Mouse (Mus musculus): ENCODE results near the gene Dgki. TPM values are rescaled to one million over a fixed set of nuclear protein-coding genes. Genes with fewer than 3 reads are reported as not detected.
A peak's percentile ranks its signal among the peaks of the same experiment; 100 is the strongest.

Gene Dgki
- polyA plus RNA-seq, 1 experiment from 2014 or later = 0.85 TPM

DNA sequence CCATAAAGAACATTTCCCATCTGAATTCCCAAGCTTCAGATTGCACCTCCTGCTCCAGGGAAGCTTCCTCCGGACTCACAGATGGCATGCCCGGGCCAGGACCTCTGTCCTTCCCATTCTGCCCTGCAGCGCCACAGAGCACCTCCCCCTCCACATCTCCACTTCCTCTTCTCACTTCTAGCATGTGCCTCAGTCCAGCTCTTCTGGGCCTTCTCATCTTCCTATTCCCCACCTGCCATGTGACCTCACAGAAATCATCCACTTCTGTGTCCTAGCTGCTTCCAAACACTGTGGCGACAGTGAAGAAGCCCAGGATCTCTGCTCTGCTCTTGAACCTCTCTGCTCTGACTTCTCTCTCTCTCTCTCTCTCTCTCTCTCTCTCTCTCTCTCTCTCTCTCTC, 87.1 kb downstream of the Dgki start:
- WGBS = 40% methylated on average over 4 of the region's 4 CpGs

DNA sequence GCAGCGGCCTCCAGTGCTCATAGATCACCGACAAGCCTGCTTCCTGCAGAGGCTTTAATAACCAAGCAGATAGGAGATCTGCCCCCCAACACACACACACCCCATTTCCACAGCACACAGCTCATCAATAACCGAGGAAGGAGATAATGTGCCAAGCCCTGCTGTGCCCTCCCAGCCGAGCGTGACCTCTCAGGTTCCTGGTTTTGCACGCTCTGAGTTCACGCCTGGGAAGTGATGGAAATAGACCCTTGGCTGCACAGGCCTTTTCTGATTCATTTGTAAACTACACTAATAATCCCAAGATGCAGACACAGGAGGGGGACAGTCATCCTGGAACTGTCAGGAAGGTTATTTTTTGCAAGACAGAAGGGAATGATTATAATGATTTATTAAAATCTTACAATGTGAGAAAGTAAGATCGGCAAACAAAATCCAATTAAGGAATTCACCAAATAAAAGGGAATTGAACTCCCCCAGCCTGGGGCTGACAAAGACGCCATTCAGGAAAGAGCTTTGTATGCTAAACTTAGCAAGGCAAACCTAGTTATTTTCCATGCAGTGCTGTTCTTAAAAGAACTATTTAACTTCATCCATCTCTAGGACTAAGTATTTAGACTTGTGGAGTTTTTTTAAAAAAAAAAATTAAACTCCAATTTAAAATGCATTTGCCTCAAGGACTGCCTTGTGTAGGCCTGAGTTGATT, 88.3 kb downstream of the Dgki start:
- Histone ChIP-seq H3K4me3 (no peak overlapping the region), H3K27me3 (ENCODE audit: insufficient read depth, poor library complexity, severe bottlenecking) (no peaks in the 10 kb centered on the region), H3K9me3 (no peaks in the 10 kb centered on the region), H3K4me1 (peaks cover 71% of the 10 kb centered on the region), H3K36me3 (no peaks in the 10 kb centered on the region), H3K27ac (peak overlapping the region; percentile 13; the same call in 1 of the 2 replicates)
- 56% methylated on average over 9 of the region's 9 CpGs for WGBS
- no peak for DNase-seq (ENCODE audit: low spot score)

More for the DNA sequence above, 87.1 kb downstream of the Dgki start:
- DNase-seq (ENCODE audit: low spot score) = no peak
- Histone ChIP-seq H3K4me1 (peaks cover 71% of the 10 kb centered on the region), H3K9me3 (no peaks in the 10 kb centered on the region), H3K27me3 (ENCODE audit: insufficient read depth, poor library complexity, severe bottlenecking) (no peaks in the 10 kb centered on the region), H3K36me3 (no peaks in the 10 kb centered on the region), H3K4me3 (no peak overlapping the region), H3K27ac (peak overlapping the region; percentile 81)

DNA sequence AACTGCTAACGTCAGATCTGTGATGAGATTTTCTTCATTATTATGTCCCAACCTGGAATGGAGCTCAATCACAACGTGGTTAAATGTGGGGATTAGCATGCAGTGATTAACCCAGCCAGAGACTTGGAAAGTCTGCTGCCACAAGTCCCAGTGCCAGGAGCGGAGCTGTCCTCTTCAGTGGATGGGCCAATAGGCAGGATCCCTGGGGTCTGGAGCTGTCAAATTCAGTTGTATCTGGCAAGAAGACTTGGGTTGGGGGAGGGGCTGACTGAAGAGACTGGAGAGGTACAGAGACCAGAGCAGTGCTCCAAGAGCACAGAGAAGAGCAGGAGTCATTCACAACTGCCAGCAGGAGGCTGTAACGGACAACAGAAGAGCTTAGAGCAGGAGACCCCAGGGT, 97.1 kb downstream of the Dgki start:
- Histone ChIP-seq H3K4me1 (peaks cover 20% of the 10 kb centered on the region), H3K27ac (no peak overlapping the region), H3K9me3 (no peaks in the 10 kb centered on the region), H3K27me3 (ENCODE audit: insufficient read depth, poor library complexity, severe bottlenecking) (no peaks in the 10 kb centered on the region), H3K36me3 (no peaks in the 10 kb centered on the region), H3K4me3 (no peak overlapping the region)
- DNase-seq (ENCODE audit: low spot score) = no peak
- 46% methylated on average over 4 of the region's 4 CpGs for WGBS

DNA sequence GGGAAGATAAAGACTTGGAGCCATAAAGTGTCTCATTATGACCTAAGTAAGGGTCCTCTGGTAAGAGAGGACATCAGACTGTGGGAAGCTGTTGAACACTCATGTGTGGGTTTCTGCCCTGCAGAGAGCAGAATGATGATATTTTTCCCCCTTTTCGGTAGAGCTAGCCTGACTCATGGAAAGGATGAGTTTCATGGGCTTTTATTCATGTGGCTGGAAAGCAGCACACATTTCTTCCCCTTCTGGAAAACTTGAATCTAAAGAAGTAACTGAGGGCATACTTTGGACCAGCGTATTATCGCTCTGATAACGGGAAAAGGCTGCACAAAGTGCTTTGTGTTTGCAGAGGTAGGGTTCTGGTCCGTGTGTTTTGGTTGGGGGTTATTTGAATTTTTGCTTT, 99.1 kb downstream of the Dgki start:
- WGBS = 69% methylated on average over 5 of the region's 5 CpGs
- no peak overlapping the region for H3K4me3 ChIP-seq
- H3K27me3 ChIP-seq (ENCODE audit: insufficient read depth, poor library complexity, severe bottlenecking) = no peaks in the 10 kb centered on the region
- H3K36me3 ChIP-seq = no peaks in the 10 kb centered on the region
- no peaks in the 10 kb centered on the region for H3K9me3 ChIP-seq
- H3K4me1 ChIP-seq = peaks cover 34% of the 10 kb centered on the region
- 0 out of 2 replicates have a peak overlapping the region, but pooled peaks have one; percentile 3 for H3K27ac ChIP-seq
- DNase-seq (ENCODE audit: low spot score) = no peak

DNA sequence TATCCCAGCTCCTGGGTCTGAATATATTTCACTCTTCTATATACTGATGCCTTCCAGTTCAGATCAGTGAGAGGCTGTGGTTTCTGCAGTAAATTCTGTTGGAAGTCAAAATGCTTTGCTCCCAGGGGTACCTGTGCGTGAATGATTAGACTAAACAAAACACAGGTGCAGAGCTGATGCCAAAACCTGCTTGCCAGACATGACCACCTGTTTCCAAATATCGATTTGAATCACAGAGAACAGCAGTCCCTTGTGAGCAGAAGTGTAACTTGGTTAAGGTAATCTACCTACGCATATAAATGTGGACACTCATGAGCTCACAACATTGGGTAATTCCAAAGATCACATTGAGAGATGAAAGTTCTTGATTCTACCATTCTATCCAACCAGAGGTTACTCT, 100.5 kb downstream of the Dgki start:
- Histone ChIP-seq H3K27ac (no peak overlapping the region), H3K27me3 (ENCODE audit: insufficient read depth, poor library complexity, severe bottlenecking) (no peaks in the 10 kb centered on the region), H3K4me3 (no peak overlapping the region), H3K9me3 (no peaks in the 10 kb centered on the region), H3K36me3 (no peaks in the 10 kb centered on the region), H3K4me1 (peaks cover 35% of the 10 kb centered on the region)
- no peak for DNase-seq (ENCODE audit: low spot score)
- 88% methylated on average over 3 of the region's 3 CpGs for whole genome bisulfite sequencing

DNA sequence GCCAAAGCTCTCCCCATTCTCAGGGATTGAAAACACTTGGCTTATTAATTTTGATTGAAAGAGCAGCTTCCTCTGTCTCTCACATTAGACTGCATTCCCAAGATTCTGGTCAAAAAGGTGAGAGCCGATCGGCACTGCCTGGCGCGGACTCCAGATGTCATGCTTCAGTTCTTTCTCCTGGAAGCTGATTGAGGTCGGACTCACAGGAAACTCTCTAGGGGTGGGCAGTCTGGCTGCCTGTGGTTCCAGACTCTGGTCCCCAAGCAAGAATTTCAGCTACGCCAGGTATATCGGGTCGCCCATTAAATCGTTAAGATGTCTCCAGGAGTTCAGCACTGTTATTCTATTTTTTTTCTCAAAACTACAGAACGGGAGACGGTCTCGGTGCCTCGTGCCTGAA, 102.2 kb downstream of the Dgki start:
- DNase-seq (ENCODE audit: low spot score) = no peak
- H3K4me3 ChIP-seq = no peak overlapping the region
- no peaks in the 10 kb centered on the region for H3K27me3 ChIP-seq (ENCODE audit: insufficient read depth, poor library complexity, severe bottlenecking)
- H3K36me3 ChIP-seq = no peaks in the 10 kb centered on the region
- WGBS = 65% methylated on average over 13 of the region's 13 CpGs
- no peaks in the 10 kb centered on the region for H3K9me3 ChIP-seq
- H3K4me1 ChIP-seq = peaks cover 27% of the 10 kb centered on the region
- H3K27ac ChIP-seq = no peak overlapping the region

DNA sequence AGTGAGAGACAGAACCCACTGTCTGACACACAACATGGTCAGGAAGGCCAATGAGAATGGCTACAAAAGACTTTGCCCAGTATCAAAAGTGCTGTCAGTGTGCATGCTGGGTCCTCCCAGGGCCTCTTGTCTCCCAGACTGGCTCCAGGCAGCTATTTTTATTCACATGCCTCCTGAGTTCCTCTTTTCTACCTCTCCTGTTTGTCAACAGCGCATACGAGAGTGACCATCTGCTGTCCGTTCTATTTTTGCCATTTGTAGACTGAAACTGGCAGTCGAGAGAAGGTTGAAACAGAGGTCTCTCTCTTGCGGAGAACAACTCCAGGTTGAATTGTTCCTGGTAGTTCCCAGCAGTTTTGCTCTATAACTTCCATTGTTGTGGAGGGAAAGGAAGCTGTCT, 103.1 kb downstream of the Dgki start:
- Histone ChIP-seq H3K9me3 (no peaks in the 10 kb centered on the region), H3K27me3 (ENCODE audit: insufficient read depth, poor library complexity, severe bottlenecking) (no peaks in the 10 kb centered on the region), H3K36me3 (no peaks in the 10 kb centered on the region), H3K4me3 (no peak overlapping the region; the same call in 1 of the 2 replicates), H3K4me1 (peaks cover 27% of the 10 kb centered on the region), H3K27ac (peak overlapping the region; percentile 80)
- DNase-seq (ENCODE audit: low spot score) = no peak
- WGBS = 46% methylated on average over 5 of the region's 5 CpGs

DNA sequence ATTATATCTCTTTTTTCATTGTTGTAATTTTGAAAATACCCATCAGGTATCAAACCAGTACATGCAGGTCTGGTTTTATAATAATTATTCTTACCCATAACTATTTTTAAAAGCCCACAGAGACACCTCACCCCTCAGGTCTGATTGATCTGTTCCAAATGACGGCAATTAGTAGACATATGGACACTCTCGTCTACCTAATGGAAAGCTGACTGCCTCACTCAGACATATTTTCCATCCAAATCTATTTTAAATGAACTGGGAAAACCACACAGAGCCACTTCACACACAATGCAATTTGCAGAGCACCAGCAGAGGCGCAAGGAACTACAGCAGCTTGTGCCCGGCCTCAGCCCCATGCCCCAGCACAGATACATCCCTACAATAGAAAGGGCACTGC, 104.2 kb downstream of the Dgki start:
- DNase-seq (ENCODE audit: low spot score) = no peak
- Histone ChIP-seq H3K27ac (peak overlapping the region; percentile 80), H3K4me1 (peaks cover 21% of the 10 kb centered on the region), H3K27me3 (ENCODE audit: insufficient read depth, poor library complexity, severe bottlenecking) (no peaks in the 10 kb centered on the region), H3K36me3 (no peaks in the 10 kb centered on the region), H3K4me3 (no peak overlapping the region), H3K9me3 (no peaks in the 10 kb centered on the region)
- WGBS = 76% methylated on average over 4 of the region's 4 CpGs

DNA sequence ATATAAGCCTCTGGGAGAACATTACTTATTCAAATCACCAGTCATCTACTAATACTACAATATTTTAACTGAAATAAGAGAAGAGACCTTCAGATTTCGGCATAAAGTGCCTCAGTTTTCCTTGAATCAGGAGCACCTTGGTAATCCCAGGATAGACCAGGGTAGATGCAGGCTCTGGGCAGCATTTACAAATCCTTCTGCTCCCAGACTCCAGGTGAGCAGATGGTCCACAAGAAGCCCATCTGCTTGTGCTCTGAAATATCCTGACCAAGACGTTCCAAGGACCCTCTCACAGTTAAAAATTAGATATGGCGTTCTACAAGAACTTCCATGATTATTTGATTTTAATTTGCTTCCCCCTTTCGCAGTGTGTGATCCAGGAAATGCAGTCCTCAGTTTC, 118.0 kb downstream of the Dgki start:
- 76% methylated on average over 4 of the region's 4 CpGs for WGBS
- Histone ChIP-seq H3K36me3 (no peaks in the 10 kb centered on the region), H3K9me3 (no peaks in the 10 kb centered on the region), H3K4me1 (peaks cover 4% of the 10 kb centered on the region; the same call in 1 of the 2 replicates), H3K27ac (no peak overlapping the region), H3K4me3 (no peak overlapping the region), H3K27me3 (ENCODE audit: insufficient read depth, poor library complexity, severe bottlenecking) (no peaks in the 10 kb centered on the region)
- DNase-seq (ENCODE audit: low spot score) = no peak

DNA sequence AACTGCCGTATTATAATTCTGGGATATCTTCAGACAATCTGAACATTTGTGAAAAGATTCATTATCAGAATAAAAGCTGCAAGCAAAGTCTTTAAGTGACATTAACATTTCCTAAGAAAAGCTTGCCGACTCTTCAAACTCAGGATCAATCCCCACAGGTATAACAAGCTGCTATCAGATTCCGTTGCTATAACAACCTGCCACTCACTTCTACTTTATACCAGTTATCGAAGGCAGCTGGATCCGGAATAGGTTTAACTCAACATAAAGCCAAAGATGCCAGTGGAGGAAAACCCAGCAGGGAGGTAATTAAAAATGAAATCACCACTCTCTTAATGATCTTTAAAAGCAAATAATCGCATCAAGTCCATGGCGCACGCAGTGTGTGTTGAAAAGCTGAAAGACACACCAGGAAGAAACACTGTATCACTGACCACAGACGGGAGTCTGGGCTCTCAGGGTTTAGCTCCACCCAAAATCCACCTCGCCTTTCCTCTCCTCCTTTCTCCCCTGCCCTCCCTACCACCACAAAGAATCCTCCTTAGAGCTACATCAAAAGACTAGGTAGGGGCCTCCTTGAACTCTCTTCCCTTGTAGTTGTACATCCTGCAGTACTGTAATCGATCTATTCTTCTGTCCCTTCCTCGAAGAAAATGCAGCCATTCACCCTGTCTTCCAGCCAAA, 128.7 kb downstream of the Dgki start:
- Histone ChIP-seq H3K27ac (no peak overlapping the region), H3K4me1 (no peaks in the 10 kb centered on the region), H3K36me3 (no peaks in the 10 kb centered on the region), H3K27me3 (ENCODE audit: insufficient read depth, poor library complexity, severe bottlenecking) (no peaks in the 10 kb centered on the region), H3K4me3 (no peak overlapping the region), H3K9me3 (0 out of 2 replicates have a peak, but pooled peaks cover 4% of the 10 kb centered on the region)
- 83% methylated on average over 12 of the region's 12 CpGs for WGBS
- DNase-seq (ENCODE audit: low spot score) = no peak

DNA sequence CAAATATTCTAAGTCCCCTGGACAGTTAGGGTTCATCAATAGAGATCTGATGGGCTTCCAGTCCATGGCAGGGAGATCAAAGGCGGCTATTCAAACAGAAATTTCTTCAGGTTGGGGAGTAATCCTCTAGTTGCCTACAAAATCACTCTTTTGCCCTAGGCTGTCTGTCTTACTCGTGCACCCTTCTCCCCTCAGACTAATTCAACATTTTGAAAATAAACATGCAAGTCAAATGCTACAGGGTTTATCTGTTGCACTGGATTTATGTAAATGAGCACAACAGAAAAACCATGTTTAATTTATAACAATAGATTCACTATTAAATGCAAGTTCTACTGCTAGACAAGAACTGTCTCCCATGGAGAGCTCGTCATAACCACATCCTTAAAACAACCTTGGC, 141.1 kb downstream of the Dgki start:
- Histone ChIP-seq H3K4me3 (no peak overlapping the region), H3K27me3 (ENCODE audit: insufficient read depth, poor library complexity, severe bottlenecking) (no peaks in the 10 kb centered on the region), H3K9me3 (no peaks in the 10 kb centered on the region), H3K36me3 (no peaks in the 10 kb centered on the region), H3K4me1 (peaks cover 4% of the 10 kb centered on the region; the same call in 1 of the 2 replicates), H3K27ac (no peak overlapping the region)
- no peak for DNase-seq (ENCODE audit: low spot score)
- WGBS = 74% methylated on average over 3 of the region's 3 CpGs

DNA sequence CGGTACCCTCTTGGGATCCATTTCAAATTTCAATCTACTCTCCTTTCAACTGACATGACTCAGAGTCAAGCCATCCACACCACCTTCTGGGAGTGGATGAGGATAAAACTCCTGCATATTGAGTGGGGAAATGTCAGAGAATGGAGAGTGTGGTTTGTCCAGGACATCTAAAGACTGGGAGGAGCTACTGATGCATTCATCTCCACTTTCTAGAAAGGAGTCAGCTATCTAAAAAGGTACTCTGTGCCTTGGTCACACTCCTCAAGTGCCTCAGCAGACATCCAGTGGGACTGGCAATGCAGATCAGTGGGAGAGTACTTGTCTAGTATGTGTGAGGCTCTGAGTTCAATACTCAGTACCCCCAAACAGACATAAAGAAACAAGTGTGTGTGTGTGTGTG, 145.9 kb downstream of the Dgki start:
- Histone ChIP-seq H3K4me3 (no peak overlapping the region), H3K27me3 (ENCODE audit: insufficient read depth, poor library complexity, severe bottlenecking) (no peaks in the 10 kb centered on the region), H3K9me3 (no peaks in the 10 kb centered on the region), H3K4me1 (no peaks in the 10 kb centered on the region), H3K27ac (no peak overlapping the region), H3K36me3 (no peaks in the 10 kb centered on the region)
- WGBS = 94% methylated on average over 1 of the region's 1 CpGs
- DNase-seq (ENCODE audit: low spot score) = no peak

DNA sequence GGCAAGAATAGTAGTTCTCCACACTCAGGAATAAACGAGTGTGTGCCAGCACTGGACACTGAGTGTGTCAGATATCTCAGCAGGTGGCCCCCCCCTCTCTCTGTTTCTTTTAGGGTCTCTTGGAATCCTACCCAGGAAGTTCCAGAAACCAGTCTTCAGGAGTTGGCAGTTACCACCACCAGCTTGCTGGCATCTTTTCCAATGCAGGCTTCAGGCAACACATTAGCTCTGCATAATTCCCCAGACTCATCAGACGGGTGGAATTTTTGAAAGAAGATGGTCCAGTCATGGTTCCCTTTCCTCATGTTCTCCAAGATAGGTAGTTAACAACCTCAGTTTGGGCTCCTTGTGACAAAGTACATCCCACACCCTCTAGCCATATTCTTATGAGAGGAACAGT, 149.5 kb downstream of the Dgki start:
- no peak for DNase-seq (ENCODE audit: low spot score)
- 80% methylated on average over 2 of the region's 2 CpGs for WGBS
- H3K27me3 ChIP-seq (ENCODE audit: insufficient read depth, poor library complexity, severe bottlenecking) = no peaks in the 10 kb centered on the region
- H3K36me3 ChIP-seq = no peaks in the 10 kb centered on the region
- no peak overlapping the region for H3K4me3 ChIP-seq
- no peaks in the 10 kb centered on the region for H3K4me1 ChIP-seq
- H3K9me3 ChIP-seq = no peaks in the 10 kb centered on the region
- H3K27ac ChIP-seq = no peak overlapping the region
